Comparison of ENCODE assay signal across 14 mouse cellular contexts in the genomic region with DNA sequence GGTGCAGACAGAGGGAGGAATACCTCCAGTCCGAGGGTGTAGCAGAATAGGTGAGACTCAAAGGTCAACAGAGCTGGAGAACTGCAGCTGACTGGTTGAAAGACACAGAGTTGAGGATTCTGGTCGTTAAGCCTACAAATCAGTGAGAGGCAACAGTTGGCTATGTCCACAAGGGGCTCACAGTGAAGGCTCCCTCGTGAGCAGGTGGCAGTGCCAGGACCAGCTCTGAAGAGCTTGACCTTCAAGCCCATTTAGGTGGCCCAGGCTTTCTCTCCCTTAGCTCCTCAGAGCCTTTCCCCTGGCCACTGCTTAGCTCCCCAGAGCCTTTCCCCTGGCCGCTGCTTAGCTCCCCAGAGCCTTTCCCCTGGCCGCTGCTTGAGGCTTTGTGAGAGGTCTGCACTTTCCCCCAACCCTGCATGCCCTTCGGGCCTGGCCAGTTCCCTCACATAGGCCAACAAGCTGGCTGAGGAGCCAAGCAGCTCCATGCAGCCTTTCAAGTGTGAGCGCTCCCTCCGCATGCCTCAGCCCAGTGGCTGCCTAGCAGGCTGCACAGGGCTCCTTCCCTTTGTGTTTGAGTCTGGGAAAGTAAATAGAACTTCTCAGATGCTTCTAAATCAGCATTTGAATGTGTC.
A peak's percentile ranks its signal among the peaks of the same experiment; 100 is the strongest.
DNase-seq lines count a peak whose midpoint lies in the region; ATAC-seq and TF ChIP-seq lines count a peak whose summit lies in the region.
"Had no signal": no experiment of that assay in that cellular context is flagged by ENCODE, and none has a peak within 500 bp of the region (broad histone marks: within the 10 kb centered on the region; RNA-seq: fewer than 3 reads in every experiment).

No protein-coding gene starts in this region.

- no peak overlapping the region for H3K9ac ChIP-seq in lung, embryonic 14.5 days
- H3K9ac ChIP-seq in hindbrain, postnatal 0 days (replicated peaks; ENCODE audit: low read length), result no peak overlapping the region
- H3K9ac ChIP-seq in neural tube, embryonic 14.5 days (replicated peaks; ENCODE audit: low read depth, low read length), result no peak overlapping the region
- H3K9ac ChIP-seq: liver, postnatal 0 days had no signal

- no peaks in the 10 kb centered on the region for H3K27me3 ChIP-seq in lung, embryonic 14.5 days (ENCODE audit: insufficient read depth, low read length)
- no peaks in the 10 kb centered on the region for H3K27me3 ChIP-seq in hindbrain, postnatal 0 days (ENCODE audit: insufficient read depth, low read length)
- H3K27me3 ChIP-seq in neural tube, embryonic 14.5 days (ENCODE audit: control insufficient read depth, insufficient read depth, low read length), result no peaks in the 10 kb centered on the region
- H3K27me3 ChIP-seq in kidney, adult 2 months (replicated peaks; ENCODE audit: control insufficient read depth, insufficient read depth, low read length), result no peaks in the 10 kb centered on the region

- H3K36me3 ChIP-seq in lung, embryonic 14.5 days (ENCODE audit: insufficient read depth), result 0 out of 2 replicates have a peak, but pooled peaks cover 3% of the 10 kb centered on the region
- H3K36me3 ChIP-seq in hindbrain, postnatal 0 days (ENCODE audit: insufficient read depth, low read length), result peaks cover 11% of the 10 kb centered on the region; the same call in 1 of the 2 replicates
- no peaks in the 10 kb centered on the region for H3K36me3 ChIP-seq in neural tube, embryonic 14.5 days (ENCODE audit: control insufficient read depth, insufficient read depth, low read length)
- no peaks in the 10 kb centered on the region for H3K36me3 ChIP-seq in kidney, adult 2 months (ENCODE audit: control insufficient read depth, insufficient read depth, low read length)

- TF ChIP-seq POLR2A in lung, adult 2 months (IDR thresholded peaks at IDR 0.05; ENCODE audit: borderline replicate concordance, extremely low read depth, low read depth, low read length), result no peak
- TF ChIP-seq POLR2A in kidney, adult 2 months (IDR thresholded peaks at IDR 0.05; ENCODE audit: low read depth, low read length), result no peak

- H3K9me3 ChIP-seq in lung, embryonic 14.5 days (ENCODE audit: low read depth, low read length), result no peaks in the 10 kb centered on the region
- H3K9me3 ChIP-seq in hindbrain, postnatal 0 days (ENCODE audit: low read length), result no peaks in the 10 kb centered on the region
- no peaks in the 10 kb centered on the region for H3K9me3 ChIP-seq in neural tube, embryonic 14.5 days (ENCODE audit: control insufficient read depth, low read length)

- ATAC-seq in lung, embryonic 14.5 days (ENCODE audit: insufficient read depth), result no peak
- ATAC-seq in hindbrain, postnatal 0 days, result peak; percentile 88
- ATAC-seq in neural tube, embryonic 14.5 days (ENCODE audit: low read depth), result peak; percentile 70; the same call in 1 of the 2 replicates
- ATAC-seq: liver, postnatal 0 days had no signal

- H3K4me2 ChIP-seq in lung, embryonic 14.5 days, result no peak overlapping the region
- H3K4me2 ChIP-seq in hindbrain, postnatal 0 days (ENCODE audit: low read depth, low read length), result no peak overlapping the region
- H3K4me2 ChIP-seq in neural tube, embryonic 14.5 days (ENCODE audit: low read depth, low read length), result no peak overlapping the region

- H3K4me3 ChIP-seq in lung, embryonic 14.5 days (ENCODE audit: low read depth, low read length), result no peak overlapping the region
- no peak overlapping the region for H3K4me3 ChIP-seq in lung, adult 2 months (replicated peaks; ENCODE audit: extremely low read depth, low read depth, low read length)
- no peak overlapping the region for H3K4me3 ChIP-seq in hindbrain, postnatal 0 days (ENCODE audit: low read length)
- no peak overlapping the region for H3K4me3 ChIP-seq in neural tube, embryonic 14.5 days (ENCODE audit: low read depth, low read length)
- no peak overlapping the region for H3K4me3 ChIP-seq in kidney, adult 2 months (ENCODE audit: insufficient read depth, low read depth, low read length)
- H3K4me3 ChIP-seq: erythroblast, embryonic 14.5 days had no signal

- 58% methylated on average over 8 of the region's 8 CpGs for WGBS in lung, embryonic 14.5 days
- 80% methylated on average over 8 of the region's 8 CpGs for WGBS in lung, adult 2 months
- WGBS in hindbrain, postnatal 0 days, result 36% methylated on average over 8 of the region's 8 CpGs
- WGBS in neural tube, embryonic 14.5 days, result 26% methylated on average over 8 of the region's 8 CpGs
- 59% methylated on average over 8 of the region's 8 CpGs for WGBS in kidney, adult 2 months

- no peaks in the 10 kb centered on the region for H3K4me1 ChIP-seq in lung, embryonic 14.5 days (ENCODE audit: insufficient read depth)
- no peaks in the 10 kb centered on the region for H3K4me1 ChIP-seq in lung, adult 2 months (ENCODE audit: control insufficient read depth, insufficient read depth, low read length)
- no peaks in the 10 kb centered on the region for H3K4me1 ChIP-seq in hindbrain, postnatal 0 days (ENCODE audit: insufficient read depth, low read length)
- H3K4me1 ChIP-seq in neural tube, embryonic 14.5 days (ENCODE audit: control insufficient read depth, insufficient read depth, low read length), result no peaks in the 10 kb centered on the region
- no peaks in the 10 kb centered on the region for H3K4me1 ChIP-seq in kidney, adult 2 months (ENCODE audit: control insufficient read depth, insufficient read depth, low read length)

- no peak for TF ChIP-seq CTCF in lung, embryonic 14.5 days (IDR thresholded peaks at IDR 0.05; ENCODE audit: low read depth)
- TF ChIP-seq CTCF in lung, adult 2 months (IDR thresholded peaks at IDR 0.05; ENCODE audit: insufficient read depth, low read length), result no peak
- 0 out of 2 replicates have a peak, but pooled peaks have one; percentile 16 for TF ChIP-seq CTCF in hindbrain, postnatal 0 days (IDR thresholded peaks at IDR 0.05; ENCODE audit: low read depth)
- no peak for TF ChIP-seq CTCF in kidney, adult 2 months (conservative IDR thresholded peaks at IDR 0.05; ENCODE audit: insufficient read depth, insufficient read length, low read depth, low read length)

- peak; percentile 59 for DNase-seq in adrenal gland, postnatal 10 days
- no peak for DNase-seq in adrenal gland, adult 2 months
- DNase-seq in lung, embryonic 14.5 days, result peak; percentile 32
- DNase-seq in lung, adult 2 months, result no peak
- DNase-seq in hindbrain, postnatal 0 days (ENCODE audit: low spot score), result peak; percentile 73
- no peak for DNase-seq in kidney, adult 2 months
- DNase-seq in retina, embryonic 14.5 days (ENCODE audit: low spot score), result no peak
- DNase-seq: cerebellum, postnatal 10 days; kidney, adult 18-20 months; liver, postnatal 0 days; right cerebral cortex, postnatal 4 days; thymus, postnatal 25 days had no signal

- no peak overlapping the region for H3K27ac ChIP-seq in lung, embryonic 14.5 days (ENCODE audit: low read depth)
- H3K27ac ChIP-seq in hindbrain, postnatal 0 days, result 0 out of 2 replicates have a peak overlapping the region, but pooled peaks have one; percentile 11
- no peak overlapping the region for H3K27ac ChIP-seq in neural tube, embryonic 14.5 days (ENCODE audit: low read depth, low read length)
- no peak overlapping the region for H3K27ac ChIP-seq in kidney, adult 2 months (ENCODE audit: insufficient read depth, low read depth, low read length)

Comparison
In these comparisons a context has a peak if more than half of its experiments do, and no peak if none do; other contexts are left out.
1. DNase-seq: peak in adrenal gland, postnatal 10 days (single experiment), lung, embryonic 14.5 days (single experiment) and hindbrain, postnatal 0 days (single experiment); none in adrenal gland, adult 2 months (single experiment), lung, adult 2 months (single experiment), kidney, adult 2 months (single experiment) and retina, embryonic 14.5 days (single experiment).